Mouse (Mus musculus): ENCODE data around the gene Zdhhc4.

Zdhhc4 gene

DNA sequence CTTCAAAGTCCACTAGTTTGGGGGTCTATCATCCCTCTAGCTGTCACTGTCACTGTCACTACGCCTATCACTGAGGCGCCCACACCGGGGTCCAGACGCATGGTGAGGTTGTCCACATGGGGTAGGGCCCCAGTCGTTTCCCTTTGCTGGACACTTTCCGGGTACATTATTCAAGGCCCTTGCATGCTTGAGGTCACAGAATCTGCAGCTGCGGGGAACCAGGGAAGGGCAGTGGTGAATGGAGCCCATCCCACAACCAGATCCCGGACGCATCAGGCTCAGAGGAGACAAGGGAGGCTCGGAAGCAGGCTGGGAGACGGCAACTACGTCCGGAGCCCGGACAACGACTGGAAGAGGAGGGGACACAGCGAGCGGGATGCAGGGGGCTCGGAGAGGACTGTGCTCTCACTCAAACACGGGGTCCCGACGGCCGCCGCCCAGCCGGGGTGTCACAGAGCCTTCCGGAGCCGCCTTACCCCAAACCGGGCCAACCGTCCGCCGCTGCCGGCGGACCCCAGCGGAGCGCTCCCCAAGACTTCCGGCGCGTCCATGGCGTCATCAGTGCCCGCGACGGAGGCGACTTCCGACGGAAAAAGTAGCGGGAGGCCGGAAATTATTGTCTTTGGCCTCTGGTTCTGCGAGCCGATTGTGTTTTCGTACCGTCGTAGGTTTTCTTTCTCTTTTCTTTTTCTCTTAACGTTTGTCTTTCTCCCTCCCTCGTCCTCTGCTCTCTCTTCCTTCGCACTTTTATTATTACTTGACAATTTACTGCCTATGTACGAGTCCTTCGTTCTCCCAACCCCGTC lies at the start of gene Zdhhc4:
Gene Zdhhc4 (minus strand): TSS at position 567 of the 806 bp plus-strand sequence.
- peak; percentile 88 for DNase-seq

DNA sequence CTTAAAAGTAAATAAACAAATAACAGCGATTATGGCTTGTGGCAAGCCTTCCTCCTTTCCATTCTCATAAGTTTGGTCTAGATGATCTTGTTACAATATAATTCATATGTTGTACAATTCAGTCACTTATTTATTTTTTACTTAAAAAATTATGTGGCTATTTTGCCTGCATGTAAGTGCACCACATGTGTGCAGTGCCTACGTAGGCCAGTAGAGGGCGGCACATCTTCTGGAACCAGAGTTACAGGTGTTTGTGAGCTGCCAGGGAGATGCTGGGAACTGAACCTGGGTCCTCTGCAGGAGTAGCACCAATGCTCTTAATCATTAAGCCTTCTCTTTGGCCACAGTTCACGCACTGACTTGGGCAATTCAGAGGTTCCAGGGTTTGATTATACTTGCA lies 47.1 kb upstream of the Zdhhc4 start:
- DNase-seq: no peak

DNA sequence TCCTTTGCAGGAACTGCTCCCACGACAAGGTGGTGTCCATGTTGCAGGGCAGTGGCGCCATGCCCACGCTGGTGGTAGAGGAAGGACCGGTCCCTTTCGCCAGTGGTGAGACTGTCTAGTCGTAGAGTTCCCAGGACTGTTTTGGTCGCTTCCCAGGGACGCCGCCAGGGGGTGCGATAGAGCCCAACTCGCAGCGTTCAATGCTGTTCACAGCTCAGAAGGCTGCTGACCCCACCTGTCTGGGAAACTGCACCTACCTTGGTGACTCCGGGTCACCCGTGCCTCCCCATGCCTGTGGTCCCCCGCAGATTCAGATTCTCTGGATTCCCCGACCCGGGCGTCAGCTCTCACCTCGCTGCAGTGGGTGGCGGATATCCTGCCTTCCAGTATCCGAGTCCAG lies 46.2 kb upstream of the Zdhhc4 start:
- peak; percentile 30 for DNase-seq

DNA sequence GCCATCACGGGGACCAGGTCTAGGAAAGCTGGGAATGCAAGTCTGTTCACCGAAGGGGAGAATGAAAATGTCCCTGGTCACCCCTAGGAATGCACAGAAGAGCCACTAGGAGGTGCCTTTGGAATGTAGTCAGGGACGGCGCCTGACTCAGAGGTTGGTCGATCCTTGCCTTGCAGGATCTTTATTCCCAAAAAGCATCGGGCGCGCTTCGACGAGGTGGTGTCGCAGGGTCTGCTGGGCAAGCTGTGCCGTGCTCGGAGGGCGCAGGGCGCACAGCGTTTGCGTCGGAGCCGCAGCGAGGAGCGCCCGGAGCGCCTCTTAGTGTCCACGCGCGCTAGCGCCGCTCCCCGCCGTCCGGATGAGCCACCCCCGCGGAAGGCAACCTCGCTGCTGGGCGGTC lies 43.8 kb upstream of the Zdhhc4 start:
- DNase-seq: no peak

DNA sequence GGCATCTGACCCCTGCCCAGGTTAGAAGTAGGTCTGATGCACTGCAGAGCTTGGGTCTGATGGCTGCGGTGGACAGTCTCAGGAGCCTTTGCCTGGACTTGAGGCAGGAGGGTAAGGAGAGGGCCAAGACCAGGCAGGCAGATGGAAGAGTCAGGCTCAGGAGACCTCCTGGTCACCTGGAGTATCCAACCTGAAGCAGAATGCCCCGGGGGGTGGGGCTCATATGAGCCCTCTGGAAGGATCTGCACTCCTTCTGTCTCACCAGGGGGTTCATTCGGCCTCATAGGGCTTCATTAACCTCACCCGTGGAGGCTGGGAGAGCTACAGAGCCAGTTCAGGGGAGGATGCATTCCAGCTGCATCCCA lies 42.1 kb upstream of the Zdhhc4 start:
- DNase-seq: no peak

DNA sequence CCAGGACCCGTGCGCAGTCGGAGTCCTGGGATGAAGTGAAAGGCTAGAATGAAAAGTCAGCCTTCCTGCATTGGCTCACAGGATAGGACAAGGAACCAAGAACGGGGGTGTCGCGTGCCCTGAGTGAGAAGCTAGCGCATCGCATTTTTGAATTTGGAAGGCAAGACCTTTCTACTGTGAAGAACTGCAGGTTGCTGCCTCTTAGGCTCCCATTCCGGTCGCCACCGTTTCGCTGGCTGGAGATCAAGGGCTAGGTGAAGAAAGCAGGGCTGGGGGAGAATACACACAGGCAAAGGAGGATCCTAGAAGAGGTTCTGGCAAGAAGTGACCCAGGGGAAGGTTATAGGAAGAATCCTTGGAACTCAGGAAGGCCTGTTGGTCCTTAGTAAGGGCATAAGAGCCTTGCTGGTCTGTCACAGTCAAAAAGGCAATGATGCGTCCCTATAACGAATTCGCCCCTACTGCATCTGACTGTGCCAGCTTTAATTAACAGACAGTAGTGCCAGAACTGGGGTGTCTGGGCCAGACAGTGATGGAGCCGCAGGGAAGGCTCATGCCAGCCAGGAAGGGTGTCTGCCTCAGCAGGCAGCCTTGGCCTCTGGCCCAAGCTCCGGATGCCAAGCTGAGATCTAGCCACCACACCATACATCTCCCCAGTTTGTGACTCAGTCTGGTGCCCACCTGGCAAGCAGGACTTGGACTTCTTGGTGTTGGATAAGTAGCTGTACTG lies 41.5 kb upstream of the Zdhhc4 start:
- peak; percentile 25 for DNase-seq

DNA sequence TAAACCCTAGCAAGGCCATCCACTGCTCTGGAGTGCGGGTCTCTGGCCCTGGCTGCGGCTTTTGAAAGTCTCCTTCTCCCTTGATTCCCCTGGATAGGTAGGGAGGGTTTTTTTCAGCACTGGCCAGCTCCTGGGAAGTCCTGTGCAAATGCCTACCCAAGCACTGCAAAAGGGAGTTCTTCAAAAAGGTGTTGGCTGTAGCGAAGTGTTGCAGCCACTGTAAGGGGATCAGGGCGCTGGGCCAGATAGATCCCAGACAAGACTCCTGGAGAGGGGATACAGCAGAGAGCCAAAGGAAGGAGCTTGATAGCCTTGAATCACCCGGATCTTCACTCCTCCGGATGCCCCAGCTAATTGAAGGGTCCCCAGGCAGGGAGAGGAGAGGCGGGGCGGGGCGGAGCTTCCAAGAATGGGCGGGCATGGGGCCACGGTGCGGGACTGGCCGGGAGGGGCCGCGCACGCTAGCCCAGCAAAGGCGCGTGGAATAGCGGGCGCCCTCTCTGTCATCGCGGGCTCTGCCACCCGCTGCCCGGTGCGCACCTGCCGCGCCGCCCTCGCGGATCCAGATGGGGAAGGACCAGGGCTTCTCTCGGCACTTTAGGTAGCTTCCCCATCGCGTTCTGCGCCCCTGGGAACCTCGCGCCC lies 40.7 kb upstream of the Zdhhc4 start:
- no peak for DNase-seq

DNA sequence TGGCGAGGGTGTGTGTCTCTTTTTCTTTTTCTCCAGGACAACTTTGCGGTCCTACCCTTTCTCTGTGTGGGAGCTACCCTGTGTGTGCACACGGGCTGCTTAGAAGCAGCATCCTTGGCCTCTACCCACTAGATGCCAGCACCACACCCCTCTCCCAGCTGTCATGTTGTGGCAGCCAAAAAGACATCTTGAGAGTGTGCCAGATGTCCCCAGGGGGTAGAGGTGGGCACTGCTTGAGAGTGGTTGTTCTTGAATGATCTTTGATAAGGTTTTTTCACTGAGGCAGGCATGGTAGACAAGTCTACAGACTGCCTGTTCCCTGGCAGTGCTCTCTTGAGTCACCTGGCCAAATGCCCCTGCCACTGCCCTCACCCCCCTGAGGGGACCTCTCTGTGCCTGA lies 38.9 kb upstream of the Zdhhc4 start:
- no peak for DNase-seq

DNA sequence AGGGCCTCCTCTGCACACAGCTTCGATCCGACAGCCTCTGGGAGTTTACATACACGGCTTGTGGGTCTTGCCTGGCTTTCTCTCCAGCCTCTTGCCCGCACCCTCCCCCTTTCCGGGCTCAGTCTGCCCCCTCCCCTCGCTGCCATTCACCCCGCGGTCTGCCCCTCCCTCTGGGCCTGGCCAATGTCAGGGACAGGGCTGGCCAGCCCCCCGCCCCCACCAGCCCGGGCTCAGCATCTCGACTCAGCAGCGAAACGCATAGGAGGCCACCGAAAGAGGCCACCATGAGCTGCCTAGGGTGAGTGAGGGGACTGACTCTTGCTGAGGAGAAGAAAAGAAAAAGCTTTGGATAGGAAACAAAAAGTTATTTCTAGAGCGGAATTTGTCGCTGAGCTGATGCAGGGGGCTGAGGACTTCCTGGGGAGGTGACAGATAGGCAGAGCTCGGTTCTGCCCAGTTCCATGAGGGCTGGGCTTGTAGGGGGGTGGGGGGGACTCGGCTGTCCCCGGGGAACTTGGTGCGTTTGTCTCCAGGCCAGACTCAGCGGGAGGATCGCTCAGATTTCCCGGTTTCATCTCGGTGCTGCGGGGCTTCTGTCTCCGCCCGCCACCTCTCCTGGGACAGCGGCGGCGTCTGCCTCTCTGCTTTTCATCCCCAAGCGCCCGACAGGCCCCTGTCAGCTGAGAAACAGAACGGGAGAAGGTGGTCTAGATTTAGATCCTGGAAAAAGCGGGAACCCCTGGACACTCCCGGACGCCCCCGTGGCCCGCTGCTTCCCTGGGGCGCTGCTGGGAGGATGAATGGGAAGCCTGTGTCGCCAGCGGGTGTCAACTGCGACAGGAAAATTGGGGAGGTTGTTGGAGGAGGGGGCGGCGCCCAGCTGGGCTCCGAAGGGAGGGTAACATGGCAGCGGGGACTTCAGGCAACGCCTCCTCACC lies 34.9 kb upstream of the Zdhhc4 start:
- DNase-seq: no peak

DNA sequence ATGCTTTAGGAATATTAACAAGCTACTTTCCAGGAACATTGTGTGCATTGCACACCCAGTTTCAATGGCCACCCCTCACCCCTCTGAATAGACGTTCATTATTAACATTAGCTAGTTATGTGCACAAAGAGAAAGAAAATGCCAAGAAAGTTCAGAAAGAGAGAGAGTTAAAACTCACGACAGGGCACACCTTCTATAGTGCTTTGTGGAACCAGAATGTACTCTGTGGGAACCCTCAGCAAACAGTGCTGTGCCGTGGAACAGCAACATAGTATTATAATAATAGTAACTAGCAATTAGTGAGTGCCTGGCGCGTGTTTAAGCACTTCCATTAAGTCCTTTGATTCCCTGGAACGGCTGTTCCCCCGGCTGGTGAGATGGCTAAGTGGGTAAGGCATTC lies 32.4 kb upstream of the Zdhhc4 start:
- no peak for DNase-seq

DNA sequence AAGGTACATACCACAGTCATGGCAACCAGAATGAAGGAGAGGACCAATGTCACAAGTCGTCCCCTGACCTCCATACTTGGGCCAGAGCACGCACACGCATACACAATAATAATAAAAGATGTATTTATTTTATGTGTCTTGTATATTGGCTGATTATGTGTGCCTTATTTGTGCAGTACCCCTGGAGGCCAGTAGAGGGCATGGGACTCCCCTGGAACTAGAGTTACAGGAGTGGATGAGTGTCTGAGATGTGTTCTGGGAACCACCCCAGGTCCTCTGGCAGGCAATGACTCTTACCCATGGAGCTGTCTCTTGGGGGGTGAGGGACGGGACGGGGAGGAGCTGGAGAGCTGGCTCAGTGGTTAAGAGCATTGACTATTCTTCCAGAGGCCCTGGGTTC lies 30.9 kb upstream of the Zdhhc4 start:
- DNase-seq: no peak

DNA sequence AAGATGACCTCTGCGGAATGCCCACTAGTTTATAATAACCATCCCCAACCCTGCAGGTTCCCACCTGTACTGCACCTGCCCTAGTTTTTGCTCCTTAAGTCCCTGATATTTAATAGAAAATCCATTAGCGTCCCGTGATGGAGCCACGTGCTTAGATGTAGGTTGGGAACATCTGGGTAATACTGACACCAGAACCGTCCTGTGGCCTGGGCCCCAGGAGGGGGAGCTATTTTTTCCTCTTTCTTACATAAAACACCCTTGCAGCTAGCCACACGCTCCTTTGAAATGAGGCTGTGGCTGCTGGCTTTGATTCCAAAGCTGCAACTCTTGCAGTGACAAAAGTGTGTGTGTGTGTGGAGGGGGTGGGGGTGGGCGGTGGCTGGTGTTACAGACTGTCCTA lies 30.2 kb upstream of the Zdhhc4 start:
- DNase-seq: no peak

DNA sequence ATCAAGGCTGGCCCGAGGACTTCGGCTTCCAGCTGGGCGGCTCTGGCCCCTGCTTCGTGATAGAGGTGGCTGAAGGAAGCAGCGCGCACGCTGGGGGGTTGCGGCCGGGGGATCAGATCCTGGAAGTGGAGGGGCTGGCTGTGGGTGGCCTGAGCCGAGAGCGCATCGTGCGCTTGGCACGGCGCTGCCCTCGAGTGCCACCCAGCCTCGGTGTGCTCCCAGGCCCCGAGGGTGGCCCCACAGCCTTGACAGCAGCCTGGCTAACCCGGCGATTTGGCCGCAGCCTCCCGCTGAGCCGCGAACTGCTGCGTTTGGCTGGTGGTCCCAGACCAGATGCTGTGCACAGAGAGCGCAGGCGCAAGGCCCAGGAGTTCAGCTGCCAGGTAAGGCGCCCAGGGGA lies 28.5 kb upstream of the Zdhhc4 start:
- no peak for DNase-seq

DNA sequence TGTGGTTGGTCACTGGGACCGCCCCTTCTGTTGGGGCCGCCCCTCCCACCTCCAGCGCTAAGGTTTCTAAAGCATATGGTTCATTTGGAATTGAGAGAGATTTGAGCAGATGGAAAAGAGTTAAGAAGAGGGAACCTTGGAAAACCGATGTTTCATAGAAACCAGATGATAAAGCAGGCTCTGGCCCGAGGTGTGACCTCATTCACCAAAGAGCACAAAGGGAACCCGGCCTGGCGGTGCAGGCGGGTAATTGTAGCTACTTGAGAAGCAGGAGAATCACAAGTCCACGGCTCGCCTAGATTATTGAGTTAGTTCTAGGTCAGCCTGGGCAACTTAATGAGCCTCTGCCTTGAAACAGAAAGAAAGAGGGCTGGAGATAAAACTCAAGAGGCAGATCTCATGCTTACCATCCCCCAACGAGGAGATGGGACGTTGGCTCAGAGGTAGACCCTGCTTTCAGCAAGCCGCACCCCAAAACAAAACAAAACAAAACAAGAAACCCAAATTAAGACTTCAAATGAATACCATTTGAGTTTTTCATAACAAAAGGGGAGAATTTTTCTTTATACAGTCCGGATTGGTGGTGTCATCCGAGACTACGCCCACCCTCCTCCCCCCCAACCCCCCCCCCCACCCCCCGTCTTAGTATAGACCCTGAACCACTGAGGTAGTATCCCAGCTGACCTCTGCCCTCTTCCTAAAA lies 27.8 kb upstream of the Zdhhc4 start, which contains the start of gene Grid2ip:
Gene Grid2ip (plus strand): TSS at position 653 of the 703 bp plus-strand sequence.
- no peak for DNase-seq

DNA sequence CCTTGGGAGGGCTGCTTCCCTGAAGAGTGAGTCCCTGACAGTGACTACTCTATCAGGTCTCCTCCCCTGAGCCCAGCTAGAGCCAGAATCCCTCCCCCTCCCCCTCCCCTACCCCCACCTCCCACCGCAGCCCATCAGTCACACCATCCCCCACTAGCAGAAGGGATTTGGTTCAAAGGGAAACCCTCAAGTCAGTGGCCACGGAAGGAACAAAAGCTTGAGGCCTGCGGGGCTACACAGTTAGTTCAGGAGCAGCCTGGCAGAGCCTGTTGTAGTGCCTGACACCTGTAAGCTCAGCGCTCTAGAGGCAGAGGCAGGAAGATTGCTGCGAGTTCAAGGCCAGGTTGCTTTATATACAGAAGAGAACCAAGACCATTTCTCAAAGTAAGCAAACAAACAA lies 27.0 kb upstream of the Zdhhc4 start:
- no peak for DNase-seq

DNA sequence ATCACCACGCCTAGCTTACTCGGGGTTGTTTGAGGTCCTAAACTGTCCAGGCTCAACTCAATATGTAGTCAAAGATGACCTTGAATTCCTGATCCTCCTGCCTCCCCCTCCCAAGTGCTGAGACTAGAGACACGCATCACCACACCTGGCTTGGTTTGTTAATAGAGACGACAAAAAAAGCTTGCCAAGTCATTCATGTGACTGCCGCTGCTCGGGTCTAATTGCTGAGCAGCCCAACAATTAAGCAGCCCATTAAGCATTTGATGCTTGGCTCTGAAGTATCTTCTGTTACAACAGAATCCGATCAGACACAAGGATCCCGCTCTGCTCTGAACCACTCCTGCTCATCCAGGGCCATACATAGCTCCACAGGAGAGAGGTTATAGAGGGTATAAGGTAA lies 17.3 kb upstream of the Zdhhc4 start:
- no peak for DNase-seq

DNA sequence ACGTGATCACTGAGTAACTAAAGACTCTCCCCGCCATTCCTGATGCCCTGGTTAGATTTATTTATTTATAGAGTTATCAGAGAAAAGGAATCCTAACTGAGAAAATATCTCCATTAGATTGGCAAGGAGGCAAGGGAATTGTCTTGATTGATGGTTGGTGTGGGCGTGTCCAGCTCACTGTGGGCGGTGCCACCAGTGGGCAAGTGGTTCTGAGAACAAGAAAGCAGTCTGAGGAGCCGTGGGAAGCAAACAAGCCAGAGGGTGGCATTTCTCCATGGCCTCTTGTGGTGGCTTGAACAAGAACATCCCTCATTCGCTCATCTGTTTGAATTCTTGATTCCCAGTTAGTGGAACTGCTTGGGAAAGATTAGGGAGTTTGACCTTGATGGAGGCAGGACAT lies 10.5 kb upstream of the Zdhhc4 start:
- no peak for DNase-seq

DNA sequence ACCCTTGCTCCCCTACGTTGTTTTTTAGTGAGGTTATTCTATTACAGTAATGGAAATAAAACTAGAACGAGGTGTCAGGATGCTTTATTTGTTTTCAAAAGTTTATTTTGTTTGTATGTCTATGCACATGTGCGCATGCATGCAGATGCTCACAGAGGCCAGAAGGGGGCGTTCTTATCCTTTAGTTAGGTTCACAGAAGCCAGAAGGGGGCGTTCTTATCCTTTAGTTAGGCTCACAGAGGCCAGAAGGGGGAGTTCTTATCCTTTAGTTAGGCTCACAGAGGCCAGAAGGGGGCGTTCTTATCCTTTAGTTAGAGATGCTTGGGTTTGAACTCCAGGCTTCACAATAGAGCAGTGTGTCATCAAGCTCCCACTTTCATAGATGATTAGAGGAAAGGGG lies 7.5 kb upstream of the Zdhhc4 start:
- DNase-seq: no peak

DNA sequence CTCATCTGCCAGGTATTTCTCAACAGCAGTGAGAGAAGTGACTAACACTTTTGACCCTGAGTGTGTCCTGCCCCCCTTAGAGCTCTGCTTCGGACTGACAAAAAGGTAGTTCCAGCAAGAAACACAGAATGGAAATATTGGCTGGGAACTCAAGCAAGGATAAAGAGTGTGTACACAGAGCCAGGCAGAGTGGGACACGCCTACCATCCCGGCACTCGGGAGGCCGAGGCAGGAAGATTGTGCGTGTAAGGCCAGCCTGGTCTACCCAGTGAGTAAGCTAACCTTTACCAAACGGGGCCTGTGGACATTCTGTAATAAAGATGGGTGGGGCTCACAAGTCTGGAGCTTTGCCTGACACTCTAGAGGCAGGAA lies 6.0 kb upstream of the Zdhhc4 start:
- DNase-seq: no peak

DNA sequence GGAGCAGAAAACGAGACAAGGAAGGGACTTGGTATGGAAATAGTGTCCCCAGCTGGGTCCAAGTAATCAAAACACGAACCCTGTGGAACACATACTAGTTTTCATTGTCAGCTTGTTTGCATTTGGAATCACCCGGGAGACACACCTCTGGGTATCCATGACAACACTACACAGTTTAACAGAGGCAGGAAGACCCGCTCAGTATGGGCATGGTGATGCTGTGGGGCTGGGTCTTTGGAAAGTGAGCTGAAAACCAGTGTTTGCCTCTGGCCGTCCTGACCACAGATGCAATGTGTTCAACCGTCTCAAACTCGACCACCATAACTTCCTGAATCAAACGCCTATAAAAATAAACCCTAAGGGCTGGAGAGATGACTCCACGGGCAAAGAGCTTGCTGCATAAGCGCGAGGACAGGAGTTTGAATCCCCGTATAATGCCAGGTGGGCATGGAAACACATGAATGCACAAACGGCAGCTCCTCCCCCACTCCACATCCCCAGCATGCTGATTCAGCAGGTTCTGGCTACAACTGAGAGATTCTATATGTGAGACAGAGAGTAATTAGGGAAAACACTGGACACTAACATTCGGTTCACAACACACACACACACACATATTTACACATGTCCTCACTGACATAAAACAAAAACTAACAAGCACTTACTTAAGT lies 5.5 kb upstream of the Zdhhc4 start:
- no peak for DNase-seq

DNA sequence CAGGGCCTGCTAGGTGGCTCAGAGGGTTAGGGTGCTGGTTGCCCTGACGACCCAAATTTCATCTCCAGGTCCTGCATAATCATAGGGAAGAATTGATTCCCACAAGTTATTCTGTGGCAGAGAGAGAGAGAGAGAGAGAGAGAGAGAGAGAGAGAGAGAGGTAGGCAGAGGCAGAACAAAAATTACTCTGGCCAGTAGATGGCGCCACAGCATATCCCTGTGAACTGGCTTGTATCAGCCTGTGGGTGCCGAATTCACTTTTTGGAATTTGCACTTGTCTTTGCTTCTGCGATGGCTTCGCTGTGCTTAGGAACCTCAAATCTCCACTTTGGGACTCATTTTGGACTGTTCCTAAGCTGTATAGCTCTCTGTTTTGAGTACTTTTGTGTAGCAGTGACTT lies 4.8 kb upstream of the Zdhhc4 start:
- DNase-seq: peak; percentile 64

DNA sequence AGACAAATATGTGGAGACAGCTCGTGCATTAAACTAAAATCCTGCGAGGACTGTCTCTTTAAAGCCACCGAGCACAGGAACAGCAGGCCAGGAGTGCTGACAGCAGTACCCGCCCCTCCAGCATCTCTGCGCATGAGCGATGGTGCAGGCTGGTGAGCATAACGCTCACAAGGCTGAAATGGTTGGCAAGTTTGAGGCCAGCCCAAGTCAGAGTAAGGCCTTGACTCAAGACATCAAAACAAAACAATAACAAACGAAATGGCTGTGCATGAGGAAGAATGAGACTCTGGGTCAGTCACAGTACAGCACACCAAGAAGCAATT lies 11.8 kb downstream of the Zdhhc4 start:
- DNase-seq: no peak
